Mouse (Mus musculus): ENCODE measurements around the gene Olfr1396.

Olfr1396 gene

DNA sequence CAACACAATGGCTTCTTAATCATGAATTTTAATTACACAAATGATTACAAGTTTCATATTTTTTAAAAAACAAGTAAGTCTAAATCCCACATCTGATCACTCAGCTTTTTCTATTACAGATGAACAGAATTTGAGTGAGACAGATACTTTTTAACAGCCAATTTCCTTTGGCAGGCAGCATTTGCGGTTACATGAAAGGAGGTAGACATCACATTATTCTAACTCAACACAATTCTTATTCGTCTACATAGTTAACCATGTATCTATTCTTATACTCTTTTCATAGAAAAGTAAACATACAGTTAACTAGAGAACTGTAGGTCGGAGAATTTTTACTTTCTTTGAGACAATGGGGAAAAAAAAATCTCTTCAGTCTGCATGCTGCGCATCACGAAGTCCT, 24.1 kb downstream of the Olfr1396 start:
- 81% methylated on average over 5 of the region's 5 CpGs for WGBS

DNA sequence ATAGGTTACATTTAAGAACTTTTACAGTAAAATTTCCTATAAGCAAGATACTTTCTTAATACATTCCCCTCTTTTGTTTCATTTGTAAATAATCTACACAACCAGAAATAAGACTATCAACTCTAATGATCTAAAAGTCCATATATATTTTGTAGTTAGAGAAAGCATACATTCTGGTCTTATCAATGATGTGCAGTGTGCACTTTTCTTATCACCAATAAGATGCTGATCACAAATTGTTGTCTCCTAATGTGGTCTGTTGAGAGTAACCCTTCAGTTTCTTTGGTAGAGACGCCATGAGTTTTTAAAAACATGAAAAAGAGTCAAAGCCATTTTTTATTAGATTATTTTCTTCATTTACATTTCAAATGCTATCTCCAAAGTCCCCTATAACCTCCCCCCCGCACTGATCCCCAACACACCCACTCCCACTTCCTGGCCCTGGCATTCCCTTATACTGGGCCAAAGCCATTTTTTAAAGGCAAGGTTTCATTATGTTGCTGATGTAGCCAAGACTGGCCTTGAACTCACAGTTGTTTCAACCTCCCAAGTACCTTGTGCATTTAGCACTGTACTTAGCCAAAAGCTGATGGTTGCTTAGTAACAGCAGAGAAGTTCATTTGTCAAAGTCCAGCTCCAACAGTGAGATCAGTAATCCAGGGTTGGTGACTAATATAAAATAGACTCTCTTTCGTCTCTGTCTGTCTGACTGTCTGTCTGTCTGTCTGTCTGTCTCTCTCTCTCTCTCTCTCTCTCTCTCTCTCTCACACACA, 24.8 kb downstream of the Olfr1396 start:
- 83% methylated on average over 3 of the region's 3 CpGs for WGBS

DNA sequence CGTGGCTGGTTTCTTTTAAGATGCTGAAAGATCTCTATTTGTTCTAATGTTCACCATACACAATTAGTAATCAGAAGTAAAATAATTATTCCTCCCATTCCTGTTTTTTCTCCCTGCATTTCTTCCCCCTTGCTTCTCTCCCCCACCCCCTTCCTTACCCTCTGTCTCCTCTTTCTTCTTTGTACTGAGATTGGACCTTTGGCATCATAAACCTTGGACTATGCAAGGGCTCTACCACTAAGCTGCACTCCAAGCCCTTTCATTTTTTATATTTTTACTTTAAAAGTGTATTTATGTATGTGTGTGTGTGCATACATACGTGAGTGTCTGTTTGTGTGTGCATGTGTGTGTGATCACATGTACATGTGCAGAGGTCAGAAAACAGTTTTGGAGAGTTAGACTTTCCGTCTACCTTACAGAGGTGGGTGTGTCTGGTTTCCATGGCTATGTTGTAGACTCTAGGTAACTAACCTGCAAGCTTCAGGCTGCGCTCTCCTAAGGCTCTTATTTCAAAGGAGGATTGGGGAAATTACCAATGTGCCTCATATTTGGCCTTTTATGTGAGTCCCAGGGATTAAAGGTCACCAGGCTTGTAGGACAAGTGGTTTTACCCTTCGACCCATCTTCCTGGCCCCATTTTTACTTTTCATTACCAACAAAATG, 25.6 kb downstream of the Olfr1396 start:
- 97% methylated on average over 5 of the region's 5 CpGs for WGBS

DNA sequence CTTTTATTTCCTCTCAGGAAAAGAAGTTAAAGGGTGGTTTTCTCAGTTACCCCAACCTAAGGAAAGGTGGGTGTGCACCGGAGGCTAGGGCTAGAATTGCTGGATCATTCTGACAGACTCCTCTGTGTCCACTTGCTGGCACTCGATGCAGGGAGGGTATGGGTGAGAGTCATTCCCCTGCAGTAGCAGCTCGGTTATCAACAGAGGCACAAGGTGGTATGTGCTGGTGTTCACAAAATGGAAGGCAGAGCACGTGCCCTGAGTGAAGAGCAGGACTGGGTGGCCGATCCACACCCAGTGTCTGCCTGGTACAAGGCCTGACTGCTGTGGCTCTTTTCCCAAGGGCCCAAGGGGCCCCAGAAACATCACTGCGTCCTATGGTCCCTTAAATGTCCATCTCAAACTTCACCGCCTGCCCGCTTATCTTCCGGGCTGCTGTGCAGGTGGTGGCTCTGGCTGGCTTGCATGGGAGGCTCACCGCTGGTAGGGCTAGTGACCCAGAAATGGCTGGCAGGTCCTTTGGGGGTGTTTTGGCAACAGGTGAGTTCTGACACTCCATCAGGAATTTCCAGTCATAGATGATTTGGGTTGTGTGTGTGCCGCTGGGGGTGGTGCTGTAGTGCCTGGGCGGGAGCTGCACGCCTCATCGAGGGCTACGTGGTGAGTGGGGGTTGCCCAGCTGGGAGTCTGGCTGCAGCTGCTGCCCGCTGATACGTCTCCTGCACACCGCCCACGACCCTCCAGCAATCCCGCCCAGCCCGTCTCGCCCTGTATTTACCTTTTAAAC, 26.7 kb downstream of the Olfr1396 start:
- 56% methylated on average over 22 of the region's 22 CpGs for WGBS

DNA sequence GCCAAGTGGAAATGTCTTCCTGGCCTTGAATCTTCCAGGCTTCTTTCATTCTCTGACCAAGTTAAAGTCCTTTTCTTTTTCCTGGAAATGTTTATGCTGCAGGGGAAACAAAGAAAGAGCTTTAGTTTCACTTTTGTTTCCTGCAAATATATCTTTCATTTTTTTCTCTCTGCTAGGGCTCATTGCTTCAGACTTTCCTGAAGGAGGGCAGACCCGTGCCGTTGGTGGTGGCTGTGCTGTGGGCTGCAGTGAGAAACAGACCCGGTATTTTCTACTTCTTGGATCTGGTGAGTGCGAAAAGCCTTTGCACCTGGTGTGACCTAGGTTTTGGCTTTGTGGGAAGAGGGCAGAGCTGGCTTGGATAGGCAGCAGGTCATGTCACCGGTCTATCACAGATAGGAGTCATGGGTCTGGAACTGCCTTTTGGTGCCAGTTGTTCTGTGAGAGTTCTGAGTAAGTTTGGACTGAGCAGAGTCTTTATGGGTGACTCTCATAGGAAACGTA, 27.8 kb downstream of the Olfr1396 start:
- WGBS: 80% methylated on average over 6 of the region's 6 CpGs

DNA sequence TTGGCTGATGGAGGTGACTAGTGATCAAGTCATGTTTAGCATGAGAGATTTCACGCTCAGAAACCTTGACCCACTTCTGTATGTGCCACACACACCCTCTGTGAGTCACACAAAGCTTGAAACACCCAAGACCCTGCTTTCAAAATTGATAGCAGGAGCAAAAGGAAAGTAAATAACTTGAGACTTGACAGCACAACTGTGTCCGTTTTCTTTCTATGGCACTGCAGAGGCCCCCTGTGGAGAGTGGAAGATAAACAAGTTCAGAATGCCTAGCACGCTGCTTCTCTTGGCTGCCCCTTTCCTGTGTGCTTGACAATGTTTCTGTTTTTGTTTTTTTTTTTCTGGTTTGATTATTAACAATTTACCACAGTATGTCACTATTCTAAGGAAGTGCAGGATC, 29.8 kb downstream of the Olfr1396 start:
- 45% methylated on average over 3 of the region's 3 CpGs for WGBS

DNA sequence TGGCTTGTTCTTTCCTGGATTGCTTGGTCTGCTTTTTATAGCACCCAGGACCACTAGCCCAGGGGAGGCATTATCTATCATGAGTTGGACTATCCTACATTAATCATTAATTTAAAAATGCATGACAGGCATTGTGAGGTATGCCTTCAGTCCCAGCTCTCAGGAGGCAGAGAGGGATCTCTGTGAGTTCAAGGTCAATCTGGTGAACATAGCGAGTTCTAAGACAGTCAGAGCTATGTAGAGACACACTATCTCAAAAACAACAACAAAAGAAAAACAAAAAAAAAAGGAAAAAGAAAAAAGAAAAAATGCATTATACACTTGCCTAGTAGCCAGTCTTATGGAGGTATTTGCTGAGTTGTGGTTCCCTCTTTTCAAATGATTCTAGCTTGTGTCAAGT, 30.3 kb downstream of the Olfr1396 start:
- WGBS: 88% methylated on average over 1 of the region's 1 CpGs

DNA sequence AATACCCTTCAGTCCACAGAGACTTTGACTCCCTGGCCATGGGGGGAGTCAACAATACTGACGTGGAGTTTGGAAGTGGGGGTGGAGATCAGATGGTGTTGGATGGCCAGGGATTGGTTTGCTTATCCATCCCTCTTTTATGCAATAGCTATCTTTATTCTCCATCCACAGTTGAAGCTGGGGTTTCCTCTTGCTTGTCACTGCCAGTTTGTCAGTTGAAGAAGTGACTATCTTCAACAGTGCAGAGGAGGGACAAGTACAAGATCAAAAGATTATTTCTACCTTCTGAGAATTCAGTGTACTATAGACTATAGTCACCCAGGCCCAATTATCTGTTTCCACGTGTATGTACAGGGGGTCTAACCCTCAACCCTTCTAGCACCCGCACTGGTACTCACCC, 30.9 kb downstream of the Olfr1396 start:
- WGBS: 77% methylated on average over 3 of the region's 3 CpGs

DNA sequence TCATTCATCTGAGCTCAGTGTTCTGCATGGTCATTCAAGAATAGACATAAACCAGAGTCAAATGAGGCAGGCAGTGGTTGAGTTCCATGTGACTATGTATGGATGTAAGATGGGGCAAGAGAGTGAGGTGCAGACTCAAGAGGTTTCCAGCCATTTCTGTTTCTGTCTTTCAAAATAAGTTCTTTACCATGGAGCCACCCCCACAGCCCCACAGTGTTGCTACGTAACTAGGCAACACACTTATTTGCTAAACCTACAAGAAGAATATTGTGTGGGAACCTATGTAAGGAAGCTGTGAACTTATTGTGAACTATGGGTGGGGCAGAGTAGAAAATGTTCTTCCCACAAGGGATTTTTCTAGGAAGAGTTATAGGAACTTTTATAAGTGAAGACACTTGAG, 31.5 kb downstream of the Olfr1396 start:
- WGBS: 42% methylated on average over 1 of the region's 1 CpGs

DNA sequence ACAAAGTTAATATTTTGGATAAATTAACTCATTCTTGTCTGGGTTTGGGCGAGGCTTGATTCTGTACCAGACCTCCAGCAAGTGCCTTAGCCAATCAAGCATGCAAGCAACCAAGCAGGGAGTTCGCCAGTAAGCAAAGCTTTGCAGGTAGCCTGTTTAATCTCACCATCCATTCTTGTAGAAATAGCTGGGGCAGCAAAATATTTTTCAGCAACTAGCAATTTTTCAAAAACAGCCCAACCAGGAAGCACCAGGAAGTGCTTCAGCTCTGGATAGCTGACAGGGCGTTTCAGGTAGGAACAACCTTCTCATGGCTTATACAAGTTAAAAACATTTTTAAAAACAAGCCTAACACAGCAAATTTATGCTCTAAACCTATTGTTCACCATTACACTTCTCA, 32.8 kb downstream of the Olfr1396 start:
- WGBS: 86% methylated on average over 3 of the region's 3 CpGs

DNA sequence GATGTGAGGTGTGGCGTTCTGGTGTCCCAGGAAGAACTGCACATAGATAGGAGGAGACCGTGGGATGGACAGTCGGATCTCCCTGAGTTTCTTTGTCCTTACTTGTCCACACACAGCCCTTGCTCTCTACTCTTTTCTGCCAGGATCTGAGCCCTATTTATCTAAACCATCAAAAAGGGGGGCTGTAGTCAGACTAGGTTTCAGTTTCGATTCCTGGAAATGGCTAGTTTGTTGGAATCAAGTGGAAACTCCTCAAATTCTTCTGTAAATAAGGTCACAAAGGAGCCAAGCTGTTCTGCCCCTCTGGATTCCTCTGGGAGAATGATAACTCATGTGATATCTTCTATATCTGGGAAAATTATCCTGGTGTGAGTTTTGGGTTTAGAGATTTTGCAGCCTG, 33.3 kb downstream of the Olfr1396 start:
- 83% methylated on average over 4 of the region's 4 CpGs for WGBS

DNA sequence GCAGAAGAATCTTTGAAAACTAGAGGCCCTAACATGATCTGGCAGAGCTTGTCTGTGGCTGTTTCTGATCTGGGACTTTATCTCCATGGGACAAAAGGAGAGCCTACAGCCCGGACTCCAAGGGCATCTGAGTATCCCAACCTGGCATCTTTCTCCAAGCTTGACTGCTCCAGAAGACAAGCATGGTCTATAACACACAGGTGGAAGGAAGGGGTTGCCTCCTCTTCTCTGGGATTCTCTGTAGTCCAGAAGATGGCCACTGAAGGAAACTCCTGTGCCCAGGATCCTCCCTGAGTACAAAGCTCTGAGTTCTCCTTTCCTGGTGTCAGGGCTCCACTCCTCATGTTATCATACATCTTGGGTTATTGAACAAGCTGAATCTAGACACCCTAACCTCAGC, 34.0 kb downstream of the Olfr1396 start:
- 88% methylated on average over 1 of the region's 1 CpGs for WGBS

DNA sequence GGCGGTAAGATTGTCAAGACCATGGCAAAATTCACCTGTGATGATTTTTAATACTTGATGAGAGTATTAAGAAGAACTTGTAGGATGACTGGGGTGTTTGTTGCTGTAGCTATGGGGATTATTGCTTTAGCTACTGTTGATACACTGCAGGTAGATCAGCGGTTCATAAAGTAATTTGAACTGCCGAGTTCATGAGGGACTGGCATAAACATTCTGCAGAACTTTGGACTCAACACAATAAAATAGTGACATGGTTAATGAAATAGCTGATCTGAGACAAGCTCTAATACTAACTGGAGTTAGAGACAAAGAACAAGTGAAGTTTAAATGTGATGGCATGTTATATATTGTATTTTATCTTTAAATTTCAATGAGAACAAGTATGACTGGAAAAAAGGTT, 36.0 kb downstream of the Olfr1396 start:
- WGBS: 89% methylated on average over 3 of the region's 3 CpGs

DNA sequence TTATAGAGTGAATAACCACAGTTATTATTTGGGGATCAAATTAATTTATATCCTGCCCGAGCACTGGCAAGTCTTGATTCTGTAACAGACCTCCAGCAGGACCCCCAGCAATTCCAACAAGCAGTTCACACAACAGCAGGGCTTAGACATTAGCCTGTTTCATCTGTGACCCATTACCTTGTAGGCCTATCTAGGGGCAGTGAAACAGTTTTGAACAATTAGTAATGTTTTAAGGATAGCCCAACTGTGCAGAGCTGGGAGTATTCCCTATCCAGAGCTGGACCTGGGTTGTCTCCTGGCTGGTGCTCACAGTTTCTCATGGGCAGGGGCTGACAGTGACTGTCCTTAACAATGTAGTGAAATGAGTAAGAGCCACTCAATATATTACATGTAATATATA, 37.7 kb downstream of the Olfr1396 start:
- WGBS: 91% methylated on average over 1 of the region's 1 CpGs

DNA sequence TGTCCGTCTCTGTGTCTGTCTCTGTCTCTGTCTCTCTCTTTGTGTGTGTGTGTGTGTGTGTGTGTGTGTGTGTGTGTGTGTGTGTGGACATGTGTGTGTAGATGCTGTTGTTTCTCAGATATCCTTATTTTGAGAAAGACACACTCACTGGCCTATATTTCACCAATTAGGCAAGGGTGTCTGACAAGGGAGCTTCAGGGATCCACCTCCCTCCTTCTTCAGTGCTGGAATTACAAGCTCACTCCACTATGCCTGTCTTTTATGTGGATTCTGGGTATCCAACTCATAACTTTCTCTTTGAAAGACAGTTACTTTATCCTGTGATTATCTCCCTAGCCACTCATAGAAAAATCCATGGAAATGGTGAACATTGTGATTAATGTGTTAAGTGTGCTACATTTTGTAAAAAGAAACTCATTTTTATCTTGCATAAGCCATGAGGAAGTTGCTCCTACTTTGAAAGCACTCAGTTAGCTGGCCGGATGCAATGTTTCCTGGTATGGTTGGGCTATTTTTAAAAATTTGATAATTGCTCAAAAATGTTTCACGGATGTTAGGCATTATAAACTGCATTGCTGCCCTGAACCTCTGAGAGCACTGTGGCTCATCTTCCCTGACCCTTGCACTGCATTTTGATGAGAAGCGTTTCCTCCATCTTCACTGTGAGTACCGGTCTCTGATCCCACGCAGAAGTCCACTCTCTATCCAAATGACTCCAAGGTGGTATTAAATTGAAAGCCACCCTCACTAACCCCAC, 38.5 kb downstream of the Olfr1396 start, which contains the start of gene Ifi47:
TSS of gene Ifi47 (plus strand) at position 587 of the 757 bp plus-strand sequence.
- WGBS: 71% methylated on average over 6 of the region's 6 CpGs

DNA sequence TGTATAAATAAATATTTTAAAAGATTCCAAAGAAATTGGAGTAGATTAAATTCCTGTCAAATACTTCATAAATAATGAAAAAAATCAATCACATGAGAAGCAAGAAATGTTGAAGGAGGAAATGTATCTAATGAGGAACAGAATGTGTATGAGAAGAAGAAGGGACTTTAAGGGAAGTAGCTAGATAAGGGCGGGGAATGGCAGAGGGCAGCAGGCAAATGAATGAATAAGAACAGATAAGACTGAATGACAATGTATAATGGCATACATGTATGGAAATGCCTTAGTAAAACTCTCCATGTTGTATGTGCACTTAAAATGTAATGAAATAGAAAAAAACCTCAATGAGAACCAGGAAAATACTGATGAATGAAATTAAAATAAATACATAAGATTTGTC, 46.3 kb downstream of the Olfr1396 start:
- WGBS: 93% methylated on average over 1 of the region's 1 CpGs

DNA sequence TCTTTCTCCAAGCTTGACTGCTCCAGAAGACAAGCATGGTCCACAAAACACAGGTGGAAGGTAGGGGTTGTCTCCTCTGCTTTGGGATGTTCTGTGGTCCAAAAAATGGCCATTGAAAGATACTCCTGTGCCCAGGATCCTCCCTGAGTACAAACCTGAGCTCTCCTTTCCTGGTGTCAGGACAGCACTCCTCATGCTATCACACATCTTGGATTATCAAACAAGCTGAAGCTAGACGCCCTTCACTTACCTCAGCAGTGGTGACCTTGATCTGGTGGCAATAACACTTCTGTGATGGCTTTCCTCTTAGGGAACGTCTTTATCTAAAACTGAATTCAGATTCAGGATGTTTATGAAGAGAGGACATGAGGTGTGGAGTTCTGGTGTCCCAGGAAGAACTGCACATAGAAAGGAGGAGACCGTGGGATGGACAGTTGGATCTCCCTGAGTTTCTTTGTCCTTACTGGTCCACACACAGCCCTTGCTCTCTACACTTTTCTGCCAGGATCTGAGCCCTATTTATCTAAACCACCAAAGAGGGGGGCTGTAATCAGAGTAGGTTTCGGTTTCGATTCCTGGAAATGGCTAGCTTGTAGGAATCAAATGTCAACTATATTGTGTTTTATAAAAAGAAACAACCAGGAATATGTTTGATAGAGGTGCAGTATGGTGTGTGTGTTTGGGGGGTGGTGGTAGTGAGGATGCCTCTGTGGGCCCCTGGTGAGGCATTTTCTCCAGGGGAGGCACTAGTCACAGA, 50.8 kb downstream of the Olfr1396 start, which contains the start of gene Tgtp2:
TSS of gene Tgtp2 (minus strand) at position 494 of the 757 bp plus-strand sequence.
- WGBS: 76% methylated on average over 5 of the region's 5 CpGs

DNA sequence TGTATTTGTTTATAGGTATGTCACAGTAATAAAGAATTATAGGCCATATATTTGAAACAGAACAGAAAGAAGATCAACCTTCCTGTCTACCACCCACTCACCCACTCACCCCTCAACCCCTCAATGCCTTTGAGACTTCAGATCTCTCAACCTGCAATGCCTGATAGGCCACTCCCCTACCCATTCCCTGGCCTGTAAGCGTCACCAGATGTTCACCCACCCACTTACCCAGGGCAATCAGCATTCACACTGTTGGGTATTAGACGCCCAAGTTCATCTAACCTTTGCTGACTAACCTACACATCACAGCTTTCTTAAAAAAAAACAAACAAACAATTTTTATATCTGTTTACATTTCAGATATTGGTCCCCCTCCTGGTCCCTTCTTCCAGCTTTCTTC, 52.8 kb downstream of the Olfr1396 start:
- WGBS: 88% methylated on average over 2 of the region's 2 CpGs

DNA sequence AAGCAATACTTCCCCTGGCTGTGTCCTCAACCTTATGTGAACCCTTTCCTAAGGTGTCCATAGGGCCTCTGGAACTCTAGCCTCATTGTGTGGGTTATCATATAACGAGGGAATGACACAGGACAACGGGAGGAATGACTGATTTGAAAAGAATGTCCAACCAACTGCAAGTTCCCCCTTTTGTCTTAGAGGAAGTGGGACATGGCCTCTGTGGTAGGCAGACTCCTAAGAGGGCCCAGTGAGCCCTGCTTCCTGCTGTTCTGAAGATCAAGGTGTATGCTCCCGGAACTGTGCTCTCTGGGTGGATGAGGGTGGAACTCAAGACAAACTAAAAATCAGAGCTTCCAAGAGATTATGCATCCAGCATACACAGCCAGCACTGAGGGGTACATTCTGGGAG, 54.6 kb downstream of the Olfr1396 start:
- WGBS: 51% methylated on average over 2 of the region's 3 CpGs

Data from cerebral cortex, adult 2 months (tissue).